Mouse (Mus musculus) kidney, postnatal 0 days (tissue): Measurements from ENCODE around the gene Akr1c18. TPM values are rescaled to one million over a fixed set of nuclear protein-coding genes. Genes with fewer than 3 reads are reported as not detected.
"Not testable (repeated sequence)": the region's sequence is repeated elsewhere in the genome, so short reads cannot be mapped to it uniquely, and the experiment has no call there.

ENCODE experiments used
- ATAC-seq: fragments of 200-750 bp; cut with Nextera tagmentation; replicated peaks from 2 replicates; pipeline ENCODE4 v1.8.0; 2017; ENCODE audit warnings: low read depth, moderate number of reproducible peaks, moderate TSS enrichment, moderate library complexity; ENCODE audit not compliant: low FRiP score
- DNase-seq: peaks from one replicate; pipeline ENCODE4 v3.0.0-alpha.2; 2016; ENCODE audit warnings: low spot score
- H3K27ac ChIP-seq: fragments of 300-500 bp; sonication (generic); 2 replicates; pipeline ENCODE4 v1.5.1; 2014; ENCODE audit warnings: mild to moderate bottlenecking
- H3K27me3 ChIP-seq: fragments of 300-500 bp; sonication (generic); 2 replicates; pipeline ENCODE4 v1.6.1; 2014; ENCODE audit warnings: low read length, mixed read lengths; ENCODE audit not compliant: insufficient read depth
- H3K36me3 ChIP-seq: fragments of 300-500 bp; sonication (generic); 2 replicates; pipeline ENCODE4 v1.6.1; 2014; ENCODE audit warnings: low read length, mixed read lengths; ENCODE audit not compliant: insufficient read depth
- H3K4me1 ChIP-seq: fragments of 300-500 bp; sonication (generic); replicated peaks from 2 replicates; pipeline ENCODE4 v1.6.1; 2014; ENCODE audit warnings: antibody characterized with exemption, low read length, mixed read lengths; ENCODE audit not compliant: insufficient read depth
- H3K4me2 ChIP-seq: fragments of 300-500 bp; sonication (generic); 2 replicates; pipeline ENCODE4 v1.6.1; 2014; ENCODE audit warnings: mild to moderate bottlenecking, low read length, moderate library complexity, mixed read lengths
- H3K4me3 ChIP-seq: fragments of 300-500 bp; sonication (generic); replicated peaks from 2 replicates; pipeline ENCODE4 v1.5.1; 2014; ENCODE audit warnings: low read depth, low read length
- H3K9ac ChIP-seq: fragments of 300-500 bp; sonication (generic); 2 replicates; pipeline ENCODE4 v1.6.1; 2014; ENCODE audit warnings: low read depth, low read length
- H3K9me3 ChIP-seq: fragments of 300-500 bp; sonication (generic); replicated peaks from 2 replicates; pipeline ENCODE4 v1.6.1; 2016; ENCODE audit warnings: low read length, inconsistent platforms, mixed read lengths
- CTCF ChIP-seq: IDR thresholded peaks from 2 replicates; pipeline ENCODE4 v1.5.1; 2016; ENCODE audit warnings: antibody characterized with exemption, low read depth, mild to moderate bottlenecking, moderate library complexity
- WGBS: fragments of 180-500 bp; shearing (Covaris S2); extraction: QIAGEN DNeasy Blood & Tissue Kit; methylation state at CpG from one replicate; pipeline ENCODE4 v1.1.7; 2014; 5-methylcytosine and 5-hydroxymethylcytosine counted together
- polyA plus RNA-seq: library from polyadenylated mRNA; unstranded; fragments of >200 nt; fragmentation: Nextera tagmentation; extraction: Ambion mirVana; gene quantifications from 2 replicates; pipeline ENCODE4 v1.2.1, GENCODE M21; 2015

The Akr1c18 gene
- polyA plus RNA-seq, 1 experiment from 2014 or later: 3.8 TPM

DNA sequence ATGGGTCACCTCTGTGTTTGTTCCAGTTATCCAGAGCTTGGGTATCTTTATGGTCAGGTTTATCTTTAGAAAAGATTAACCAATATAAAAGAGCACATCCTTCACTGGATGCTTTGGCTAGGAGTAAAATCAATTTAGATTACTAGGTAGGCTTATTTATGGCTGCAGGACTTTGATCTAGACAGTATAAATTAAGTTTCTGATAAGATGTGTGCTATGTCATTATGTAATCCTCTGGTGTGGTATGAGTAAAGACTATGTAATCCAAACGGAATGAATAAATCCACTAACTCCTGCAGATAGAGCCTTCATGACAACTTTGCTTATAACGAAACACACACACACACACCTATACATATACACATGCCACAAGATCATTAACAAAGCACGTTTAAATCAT is 18.7 kb downstream of the Akr1c18 start:
- Histone ChIP-seq H3K4me3 (no peak overlapping the region), H3K27me3 (no peaks in the 10 kb centered on the region), H3K9me3 (no peaks in the 10 kb centered on the region), H3K27ac (no peak overlapping the region), H3K4me1 (no peaks in the 10 kb centered on the region), H3K9ac (no peak overlapping the region), H3K36me3 (no peaks in the 10 kb centered on the region), H3K4me2 (no peak overlapping the region)
- 67% methylated on average over 3 of the region's 3 CpGs for WGBS
- ATAC-seq: no peak
- DNase-seq: no peak
- no peak for TF ChIP-seq CTCF

DNA sequence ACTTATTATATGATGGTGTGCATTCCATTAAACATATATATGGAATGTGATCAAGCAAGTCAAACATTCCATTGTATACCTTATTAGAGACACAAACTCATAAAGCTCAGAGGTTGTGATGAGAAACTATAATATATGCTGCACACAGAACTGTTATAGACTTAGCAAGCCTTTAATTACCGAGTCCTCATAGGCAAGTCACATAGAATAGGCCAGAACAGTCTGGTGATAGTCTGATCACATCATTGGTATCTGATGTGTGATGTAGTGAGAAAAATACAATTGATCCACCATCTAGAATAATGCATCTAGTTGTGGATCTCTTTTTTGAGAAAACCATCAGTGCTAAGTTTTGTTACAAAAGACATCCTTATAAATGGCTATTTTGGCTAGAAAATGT is 19.1 kb downstream of the Akr1c18 start:
- no peak for TF ChIP-seq CTCF
- no peaks in the 10 kb centered on the region for H3K4me1 ChIP-seq
- no peak for DNase-seq
- no peak overlapping the region for H3K4me2 ChIP-seq
- no peaks in the 10 kb centered on the region for H3K36me3 ChIP-seq
- H3K27me3 ChIP-seq: no peaks in the 10 kb centered on the region
- H3K27ac ChIP-seq: no peak overlapping the region
- no peak for ATAC-seq
- no peak overlapping the region for H3K4me3 ChIP-seq
- H3K9ac ChIP-seq: no peak overlapping the region
- H3K9me3 ChIP-seq: no peaks in the 10 kb centered on the region
- 87% methylated on average over 1 of the region's 1 CpGs for WGBS

DNA sequence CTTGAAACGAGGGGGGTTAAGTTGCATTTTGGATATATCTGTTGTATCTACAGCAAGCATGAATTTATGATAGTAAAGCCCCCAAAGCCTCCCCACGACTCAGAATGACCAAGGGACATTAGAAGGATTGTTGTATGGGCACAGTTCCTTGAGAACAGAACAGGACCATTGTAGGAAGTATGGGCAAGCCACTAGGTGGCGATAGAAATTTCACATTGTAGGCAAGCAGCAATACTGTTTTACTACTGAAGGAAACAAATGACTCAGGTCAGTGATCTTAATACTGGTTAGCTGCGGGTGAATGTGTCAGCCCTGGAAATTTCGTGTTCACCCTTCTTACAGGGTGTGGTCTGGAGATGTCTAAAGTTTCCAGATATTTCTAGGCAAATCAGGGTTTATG is 21.4 kb downstream of the Akr1c18 start:
- Histone ChIP-seq H3K36me3 (no peaks in the 10 kb centered on the region), H3K4me3 (no peak overlapping the region), H3K4me1 (no peaks in the 10 kb centered on the region), H3K9me3 (no peaks in the 10 kb centered on the region), H3K27me3 (no peaks in the 10 kb centered on the region), H3K9ac (no peak overlapping the region), H3K27ac (no peak overlapping the region), H3K4me2 (no peak overlapping the region)
- 30% methylated on average over 5 of the region's 5 CpGs for WGBS
- peak; percentile 74 for TF ChIP-seq CTCF
- ATAC-seq: no peak
- peak; percentile 54 for DNase-seq

DNA sequence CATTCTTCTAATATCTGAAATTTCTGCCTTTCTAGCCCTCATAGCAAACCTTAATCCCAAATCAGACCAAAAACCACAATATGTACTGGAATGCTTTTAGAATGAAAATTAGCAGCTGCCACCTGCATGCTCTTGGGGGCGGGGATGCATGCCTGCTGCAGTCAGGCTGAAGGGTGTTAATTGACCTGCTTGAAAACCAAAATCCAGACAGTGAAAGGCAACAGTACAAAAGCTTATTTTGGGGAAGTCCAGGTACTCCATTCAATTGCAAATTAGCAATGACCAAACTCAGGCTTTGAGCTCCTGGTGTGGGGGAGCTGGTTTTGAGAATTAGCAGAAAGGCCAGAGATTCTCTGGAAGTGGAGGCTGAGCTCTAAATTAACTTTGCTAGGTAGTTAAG is 24.6 kb downstream of the Akr1c18 start:
- H3K9me3 ChIP-seq, H3K27me3 ChIP-seq, H3K4me2 ChIP-seq, H3K36me3 ChIP-seq, H3K27ac ChIP-seq, ATAC-seq, DNase-seq, H3K4me1 ChIP-seq, H3K4me3 ChIP-seq, H3K9ac ChIP-seq: not testable (repeated sequence)
- WGBS: 87% methylated on average over 1 of the region's 1 CpGs

DNA sequence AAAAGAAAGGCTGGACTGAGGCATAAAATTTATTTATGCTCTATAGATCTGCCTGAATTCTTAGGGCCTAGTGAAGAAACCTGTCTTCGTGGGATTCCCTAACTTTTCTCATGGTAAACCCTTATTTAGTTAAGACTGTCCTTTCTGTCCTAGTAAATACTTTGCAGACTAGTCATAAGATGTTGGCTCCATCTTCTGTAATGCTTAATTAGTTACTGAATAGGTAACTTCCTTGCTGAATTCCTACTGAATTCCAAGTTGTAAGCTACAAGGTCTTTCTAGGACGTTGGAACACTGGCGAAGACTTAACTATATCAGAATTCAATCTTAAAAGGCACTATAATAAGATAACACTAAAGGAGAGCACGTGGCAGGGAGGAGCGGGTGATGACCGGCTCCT is 26.0 kb downstream of the Akr1c18 start:
- not testable (repeated sequence) for H3K27me3 ChIP-seq, H3K36me3 ChIP-seq, H3K4me2 ChIP-seq, H3K4me1 ChIP-seq, H3K4me3 ChIP-seq, H3K27ac ChIP-seq, ATAC-seq, DNase-seq, H3K9ac ChIP-seq, H3K9me3 ChIP-seq
- WGBS: 89% methylated on average over 6 of the region's 6 CpGs

DNA sequence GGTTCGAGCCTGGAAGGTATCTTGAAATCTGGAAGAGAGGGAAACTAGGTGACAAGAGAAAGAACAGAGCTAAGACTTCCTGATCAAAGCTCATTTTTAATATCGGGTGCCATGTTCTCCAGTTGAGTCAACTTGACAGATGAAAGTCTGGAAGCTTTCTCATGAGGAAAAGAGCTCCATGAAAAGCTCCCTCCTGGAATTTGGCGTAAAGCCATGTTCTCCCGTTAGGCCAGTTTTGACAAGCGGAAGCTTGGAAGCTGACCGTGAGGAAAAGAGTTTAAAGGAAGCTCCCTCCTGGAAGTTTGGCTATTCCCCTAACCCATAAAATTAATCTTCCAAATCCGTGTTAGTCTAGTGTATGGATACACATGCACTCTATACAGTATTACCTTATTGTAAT is 27.3 kb downstream of the Akr1c18 start:
- Histone ChIP-seq H3K27me3 (no peaks in the 10 kb centered on the region), H3K36me3 (no peaks in the 10 kb centered on the region), H3K4me3 (no peak overlapping the region), H3K9me3 (no peaks in the 10 kb centered on the region), H3K27ac (no peak overlapping the region), H3K4me1 (no peaks in the 10 kb centered on the region), H3K4me2 (no peak overlapping the region), H3K9ac (no peak overlapping the region)
- 53% methylated on average over 7 of the region's 7 CpGs for WGBS
- no peak for TF ChIP-seq CTCF
- DNase-seq (peak; percentile 8), ATAC-seq (no peak)

DNA sequence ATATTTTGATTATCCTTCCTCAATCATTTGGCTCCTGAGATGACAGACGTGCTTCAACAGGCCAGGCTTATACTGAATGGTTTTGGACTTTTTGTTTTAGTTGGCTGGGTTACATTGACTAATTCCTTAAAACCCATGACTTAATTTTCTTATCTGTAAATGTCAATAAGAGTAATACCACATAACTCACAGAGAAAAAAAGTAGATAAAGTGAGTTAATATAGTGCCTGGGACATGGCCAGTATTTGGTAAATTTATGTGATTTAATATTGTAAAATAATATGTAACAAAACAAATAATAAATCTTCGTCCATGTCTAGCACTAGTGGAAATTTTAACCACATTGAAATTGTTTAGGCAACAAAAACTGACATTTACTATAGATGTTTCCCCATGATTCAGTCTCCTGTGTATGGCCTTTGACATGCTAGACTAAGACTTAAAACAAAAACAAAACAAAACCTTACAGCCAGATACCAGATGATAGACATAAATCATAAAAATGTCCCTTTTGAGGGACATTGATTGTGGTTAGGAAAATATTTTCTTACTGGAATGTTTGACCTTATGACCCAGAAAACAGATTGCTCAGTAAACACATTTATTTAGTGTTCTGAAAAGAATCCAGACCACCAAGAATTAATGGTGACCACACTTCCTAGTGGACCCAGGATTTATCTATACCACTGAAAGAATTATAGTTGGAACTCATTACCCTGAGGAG is 31.1 kb downstream of the Akr1c18 start:
- H3K4me2 ChIP-seq: no peak overlapping the region
- ATAC-seq (peak; percentile 57; the same call in 1 of the 2 replicates), DNase-seq (peak; percentile 83)
- H3K27ac ChIP-seq: no peak overlapping the region
- no peaks in the 10 kb centered on the region for H3K4me1 ChIP-seq
- 50% methylated on average over 2 of the region's 2 CpGs for WGBS
- TF ChIP-seq CTCF: no peak
- no peaks in the 10 kb centered on the region for H3K9me3 ChIP-seq
- H3K9ac ChIP-seq: no peak overlapping the region
- no peak overlapping the region for H3K4me3 ChIP-seq
- H3K36me3 ChIP-seq: no peaks in the 10 kb centered on the region
- H3K27me3 ChIP-seq: no peaks in the 10 kb centered on the region
